Mouse (Mus musculus): ENCODE data around the gene Lsm14a.
A peak's percentile ranks its signal among the peaks of the same experiment; 100 is the strongest.

DNA sequence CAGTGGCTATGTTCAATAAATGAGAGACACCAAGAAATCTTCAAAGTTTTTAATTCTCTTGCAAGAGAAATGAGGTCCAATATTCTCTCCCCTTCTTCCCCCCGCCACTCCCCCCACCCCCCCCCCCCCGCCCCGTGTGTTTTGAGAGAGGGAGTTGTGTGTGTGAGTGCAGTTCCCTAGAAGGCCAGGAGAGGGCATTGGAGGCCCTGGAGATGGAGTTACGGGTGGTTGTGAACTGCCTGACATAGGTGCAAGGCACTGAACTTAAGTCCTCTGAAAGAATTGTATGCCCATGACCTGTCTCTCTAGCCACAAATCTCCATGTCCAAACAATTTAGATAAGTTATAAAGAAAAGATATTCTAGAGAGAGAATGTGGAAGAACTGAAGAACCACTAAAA, 7.0 kb upstream of the Lsm14a start:
- TF ChIP-seq EP300 (IDR thresholded peaks at IDR 0.05; ENCODE audit: low read length) = no peak
- TF ChIP-seq CTCF (conservative IDR thresholded peaks at IDR 0.05 in 1 of 2, IDR thresholded peaks at IDR 0.05 in 1 of 2; ENCODE audit: low read depth in 2 of 2, low read length in 2 of 2) = peak in 1 of 2 experiments; percentile 18; a peak in 2 of 4 replicates
- TF ChIP-seq MAZ (IDR thresholded peaks at IDR 0.05; ENCODE audit: low read depth, low read length) = no peak
- TF ChIP-seq POLR2A (IDR thresholded peaks at IDR 0.05; ENCODE audit: low read depth, low read length) = no peak
- no peak for TF ChIP-seq TBP (conservative IDR thresholded peaks at IDR 0.05; ENCODE audit: low read depth, low read length)

All from CH12.LX (cell line).